Mouse (Mus musculus) liver, embryonic 14.5 days (tissue): ENCODE measurements around the gene B3gnt2. TPM values are rescaled to one million over a fixed set of nuclear protein-coding genes. Genes with fewer than 3 reads are reported as not detected.

Experiments
- ATAC-seq: fragments of 200-750 bp; cut with Nextera tagmentation; 2 replicates; pipeline ENCODE4 v1.8.0; 2017; ENCODE audit warnings: moderate number of reproducible peaks, mild to moderate bottlenecking, moderate library complexity; ENCODE audit not compliant: insufficient read depth
- DNase-seq, 3 experiments: peaks; one replicate each; pipeline ENCODE4 v3.0.0-alpha.2; 2012 to 2013; ENCODE audit warnings: low read depth in 3 of 3, low spot score in 3 of 3
- H3K27ac ChIP-seq: fragments of 300-500 bp; sonication (generic); 2 replicates; pipeline ENCODE4 v1.5.1; 2014; ENCODE audit warnings: moderate library complexity, mild to moderate bottlenecking, control low read depth, inconsistent platforms
- H3K27me3 ChIP-seq: fragments of 300-500 bp; sonication (generic); 2 replicates; pipeline ENCODE4 v1.6.1; 2014; ENCODE audit warnings: mild to moderate bottlenecking, low read length, moderate library complexity; ENCODE audit not compliant: control insufficient read depth, insufficient read depth
- H3K36me3 ChIP-seq: fragments of 300-500 bp; sonication (generic); replicated peaks from 2 replicates; pipeline ENCODE4 v1.6.1; 2014; ENCODE audit warnings: low read depth; ENCODE audit not compliant: control insufficient read depth, insufficient read depth
- H3K4me1 ChIP-seq, 2 experiments: fragments of 200-500 bp in 1 of 2; fragments of 300-500 bp in 1 of 2; sonication (generic) in 1 of 2; replicated peaks; 2 replicates each; pipeline ENCODE4 v1.6.1; 2012 to 2014; ENCODE audit warnings: antibody characterized with exemption in 1 of 2, inconsistent platforms in 1 of 2, low read length in 1 of 2; ENCODE audit not compliant: control insufficient read depth in 2 of 2, insufficient read depth in 2 of 2
- H3K4me2 ChIP-seq: fragments of 300-500 bp; sonication (generic); 2 replicates; pipeline ENCODE4 v1.6.1; 2014; ENCODE audit warnings: low read depth, mild to moderate bottlenecking, control low read depth, moderate library complexity
- H3K4me3 ChIP-seq, 2 experiments: fragments of 200-500 bp in 1 of 2; fragments of 300-500 bp in 1 of 2; sonication (generic) in 1 of 2; 2 replicates each; pipeline ENCODE4 v1.5.1; 2012 to 2014; ENCODE audit warnings: low read depth in 2 of 2, low read length in 2 of 2, mild to moderate bottlenecking in 2 of 2, control low read depth in 1 of 2, inconsistent platforms in 1 of 2, moderate library complexity in 1 of 2; ENCODE audit not compliant: insufficient read depth in 1 of 2
- H3K9ac ChIP-seq: fragments of 300-500 bp; sonication (generic); replicated peaks from 2 replicates; pipeline ENCODE4 v1.6.1; 2014; ENCODE audit warnings: mild to moderate bottlenecking, control low read depth, moderate library complexity
- H3K9me3 ChIP-seq: fragments of 300-500 bp; sonication (generic); 2 replicates; pipeline ENCODE4 v1.6.1; 2016; ENCODE audit warnings: low read length, mixed read lengths; ENCODE audit not compliant: control insufficient read depth
- CTCF ChIP-seq: IDR thresholded peaks from 2 replicates; pipeline ENCODE4 v1.5.1; 2016; ENCODE audit warnings: antibody characterized with exemption, low read depth, control low read depth
- EP300 ChIP-seq: IDR thresholded peaks from 2 replicates; pipeline ENCODE4 v1.6.1; 2016; ENCODE audit warnings: antibody characterized with exemption, low read depth
- WGBS: fragments of 180-500 bp; shearing (Covaris S2); extraction: QIAGEN DNeasy Blood & Tissue Kit; methylation state at CpG from one replicate; pipeline ENCODE4 v1.1.7; 2014; ENCODE audit not compliant: insufficient replicate concordance; 5-methylcytosine and 5-hydroxymethylcytosine counted together
- polyA plus RNA-seq, 2 experiments: library from polyadenylated mRNA; depleted of rRNA in 1 of 2; stranded (reverse) in 1 of 2; unstranded in 1 of 2; fragments of >200 nt; fragmentation: Nextera tagmentation in 1 of 2; extraction: Ambion mirVana in 1 of 2; gene quantifications; 2 replicates each; pipeline versions ENCODE4 v1.2.1 to v1.2.3; 2012 to 2014

The B3gnt2 gene
- polyA plus RNA-seq, 2 experiments = 2.3 to 3.6 TPM

DNA sequence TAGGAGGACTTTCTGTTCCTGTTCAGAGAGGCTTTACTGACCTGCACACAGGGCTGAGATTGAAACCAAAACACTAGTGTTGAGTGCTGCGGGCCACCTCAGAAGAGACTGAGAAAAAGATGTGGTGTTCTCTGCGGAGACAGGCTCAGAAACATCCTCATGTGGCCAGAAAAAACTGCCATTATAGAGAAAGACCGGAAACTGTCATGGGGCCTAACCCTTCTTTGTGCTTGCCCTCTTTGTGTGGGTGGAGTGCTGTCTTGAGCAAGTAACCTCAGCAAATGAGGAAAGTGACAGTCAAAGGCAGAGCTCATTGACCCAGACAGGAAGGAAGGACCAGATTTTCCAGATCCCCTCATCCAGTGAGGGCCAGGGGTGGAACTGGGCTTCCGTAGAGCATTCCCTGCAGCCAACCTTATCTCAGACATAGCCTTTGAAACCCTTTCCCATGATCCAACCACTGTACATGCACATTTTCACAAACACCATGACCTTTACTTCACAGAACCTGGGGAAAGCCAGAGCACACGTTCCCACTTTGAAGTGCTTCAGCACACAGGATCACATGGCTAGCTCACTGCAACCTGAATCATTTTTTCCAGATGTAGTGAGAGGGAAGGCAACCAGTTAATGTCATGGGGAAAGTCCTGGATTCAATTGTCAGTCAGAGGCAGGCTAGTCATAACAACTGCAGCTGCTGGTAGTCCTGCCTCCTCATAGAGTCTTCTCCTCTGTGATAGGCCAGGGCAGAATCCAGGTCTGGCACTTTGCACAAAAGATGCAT is 46.6 kb downstream of the B3gnt2 start:
- WGBS = 47% methylated on average over 5 of the region's 5 CpGs
- H3K9me3 ChIP-seq = no peaks in the 10 kb centered on the region
- H3K4me3 ChIP-seq = no peak overlapping the region
- H3K4me2 ChIP-seq = no peak overlapping the region
- peaks cover 7 to 37% of the 10 kb centered on the region in 2 experiments; a peak in 3 of 4 replicates for H3K4me1 ChIP-seq
- no peak for ATAC-seq
- no peaks in the 10 kb centered on the region for H3K36me3 ChIP-seq
- no peak overlapping the region for H3K9ac ChIP-seq
- H3K27me3 ChIP-seq = no peaks in the 10 kb centered on the region
- no peak for DNase-seq
- no peak overlapping the region for H3K27ac ChIP-seq
- TF ChIP-seq EP300 = no peak

DNA sequence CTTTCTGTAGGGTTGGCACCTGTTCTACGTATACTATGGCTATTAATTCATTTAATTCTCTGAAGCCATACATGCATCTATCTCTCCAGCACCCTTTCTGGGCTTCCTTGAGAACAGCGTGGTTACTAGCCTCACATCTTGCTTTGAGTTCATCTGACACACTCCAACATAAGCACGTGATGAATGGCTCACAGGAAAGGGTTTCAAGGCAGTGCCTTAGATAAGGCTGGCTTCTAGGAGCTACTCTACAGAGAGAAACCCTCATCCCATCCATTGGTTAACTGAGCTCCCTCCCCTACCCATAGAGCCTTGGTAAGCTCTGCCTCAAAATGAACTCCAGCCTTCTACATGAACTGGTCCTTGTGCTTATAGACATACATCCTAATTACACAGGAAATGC is 47.3 kb downstream of the B3gnt2 start:
- Histone ChIP-seq H3K4me2 (no peak overlapping the region), H3K4me3 (no peak overlapping the region), H3K9ac (no peak overlapping the region), H3K36me3 (no peaks in the 10 kb centered on the region), H3K27me3 (no peaks in the 10 kb centered on the region), H3K27ac (no peak overlapping the region), H3K9me3 (no peaks in the 10 kb centered on the region), H3K4me1 (peaks cover 13 to 42% of the 10 kb centered on the region in 2 experiments)
- ATAC-seq = peak; percentile 77
- TF ChIP-seq CTCF = no peak
- no peak for TF ChIP-seq EP300
- DNase-seq = peak in 1 of 3 experiments; percentile 40
- 14% methylated on average over 3 of the region's 3 CpGs for WGBS

GRCm38 (mm10) chr11:22811413-22811812 is 49.3 kb downstream of the B3gnt2 start:
- Histone ChIP-seq H3K9ac (no peak overlapping the region), H3K4me3 (no peak overlapping the region), H3K4me1 (peaks cover 25 to 56% of the 10 kb centered on the region in 2 experiments), H3K4me2 (no peak overlapping the region), H3K36me3 (no peaks in the 10 kb centered on the region), H3K9me3 (no peaks in the 10 kb centered on the region), H3K27me3 (no peaks in the 10 kb centered on the region), H3K27ac (no peak overlapping the region)
- 71% methylated on average over 3 of the region's 3 CpGs for WGBS
- DNase-seq (no peak), ATAC-seq (no peak)
- TF ChIP-seq EP300 (no peak), CTCF (no peak)

DNA sequence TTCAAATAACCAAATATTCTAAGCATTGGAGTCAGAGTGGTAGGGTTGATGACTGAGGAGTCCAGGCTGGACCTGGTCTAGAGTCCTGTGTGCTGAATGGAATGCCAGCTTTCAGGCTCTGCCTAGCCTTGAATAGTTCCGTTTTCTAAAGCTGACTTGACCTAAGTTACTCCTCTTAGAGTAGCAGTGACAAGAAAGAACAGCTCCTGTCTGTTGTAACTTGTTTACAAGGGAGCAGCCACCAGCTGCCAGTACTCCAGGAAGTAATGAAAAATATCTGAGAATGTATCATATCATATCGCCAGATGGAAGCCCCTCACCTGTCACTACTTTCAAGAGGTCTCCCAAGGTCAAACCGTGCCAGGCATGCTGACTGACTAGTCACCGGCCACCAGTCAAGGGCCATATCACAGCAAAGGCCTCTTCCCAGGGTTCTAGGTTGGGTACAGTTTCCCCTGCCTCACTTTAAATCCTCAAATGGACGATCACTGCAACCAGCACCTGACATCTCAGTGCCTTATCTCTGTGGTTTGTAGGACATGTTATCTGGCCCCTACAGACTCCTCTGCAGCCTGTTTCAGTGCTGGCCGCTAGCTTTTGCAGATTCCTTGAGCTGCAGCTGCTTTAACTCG is 51.2 kb downstream of the B3gnt2 start:
- Histone ChIP-seq H3K36me3 (no peaks in the 10 kb centered on the region), H3K4me1 (peaks cover 25 to 59% of the 10 kb centered on the region in 2 experiments), H3K4me2 (no peak overlapping the region; the same call in none of the 2 replicates), H3K9me3 (no peaks in the 10 kb centered on the region), H3K27me3 (no peaks in the 10 kb centered on the region), H3K4me3 (no peak overlapping the region), H3K27ac (no peak overlapping the region), H3K9ac (no peak overlapping the region)
- 10% methylated on average over 7 of the region's 7 CpGs for WGBS
- peak; percentile 34 to 45 (median 35) for DNase-seq
- TF ChIP-seq EP300 (peak; percentile 81), CTCF (no peak)
- ATAC-seq = peak; percentile 61

DNA sequence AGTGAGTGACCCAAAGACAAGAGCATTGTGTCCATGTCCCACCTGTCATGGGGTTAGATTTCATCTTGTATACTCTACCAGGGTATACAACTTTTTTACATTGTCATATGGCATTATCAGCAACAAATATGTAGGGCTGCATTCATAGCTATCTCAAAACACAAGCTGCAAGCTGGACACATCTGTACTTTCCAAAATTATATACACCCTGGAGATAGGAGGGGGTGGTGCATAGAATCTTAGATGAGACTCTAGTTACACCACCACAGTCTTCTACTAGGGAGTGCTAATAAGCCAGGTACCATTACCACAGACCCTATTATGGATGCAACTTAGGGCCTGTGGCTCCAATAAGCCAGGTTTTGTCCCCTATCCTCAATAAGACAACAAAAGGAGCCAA is 52.7 kb downstream of the B3gnt2 start:
- TF ChIP-seq CTCF = no peak
- TF ChIP-seq EP300 = peak; percentile 30; the same call in 1 of the 2 replicates
- Histone ChIP-seq H3K9ac (no peak overlapping the region; the same call in 1 of the 2 replicates), H3K36me3 (no peaks in the 10 kb centered on the region), H3K4me2 (no peak overlapping the region), H3K4me3 (no peak overlapping the region), H3K27me3 (no peaks in the 10 kb centered on the region), H3K4me1 (peaks cover 25 to 45% of the 10 kb centered on the region in 2 experiments), H3K9me3 (no peaks in the 10 kb centered on the region), H3K27ac (no peak overlapping the region)
- DNase-seq = no peak
- ATAC-seq = peak; percentile 67; the same call in 1 of the 2 replicates
